Mouse (Mus musculus) MEL (cell line): ENCODE measurements at regions not wholly inside any gene's neighbourhood (a gene's known extent, or its start where the extent isn't known, plus 50 kb on each side); places are given as distances from the start of the nearest gene placed in this dataset.

Source experiments
- DNase-seq: peaks from one replicate; pipeline ENCODE4 v3.0.0; 2011; ENCODE audit warnings: low read depth, low spot score
- H3K27ac ChIP-seq: 2 replicates; pipeline ENCODE4 v1.5.1; 2012; ENCODE audit warnings: low read depth, mild to moderate bottlenecking, control low read depth, low read length, moderate library complexity; ENCODE audit not compliant: control insufficient read depth
- H3K27me3 ChIP-seq, 2 experiments: fragments of 150-350 bp in 1 of 2; sonication (generic) in 1 of 2; 2 replicates each; pipeline ENCODE4 v1.6.1; 2012; ENCODE audit warnings: low read length in 2 of 2, mild to moderate bottlenecking in 2 of 2, improper control_type of control experiment in 1 of 2, moderate library complexity in 1 of 2; ENCODE audit not compliant: insufficient read depth in 2 of 2, control insufficient read depth in 1 of 2
- H3K36me3 ChIP-seq, 2 experiments: 2 replicates each; pipeline ENCODE4 v1.6.1; 2012 to 2014; ENCODE audit warnings: low read length in 2 of 2, improper control_type of control experiment in 1 of 2, inconsistent platforms in 1 of 2, mild to moderate bottlenecking in 1 of 2; ENCODE audit not compliant: insufficient read depth in 2 of 2, control insufficient read depth in 1 of 2
- H3K4me1 ChIP-seq, 2 experiments: fragments of 150-350 bp in 1 of 2; sonication (generic) in 1 of 2; 2 replicates each; pipeline ENCODE4 v1.6.1; 2012; ENCODE audit warnings: low read length in 2 of 2, improper control_type of control experiment in 1 of 2, mild to moderate bottlenecking in 1 of 2; ENCODE audit not compliant: insufficient read depth in 2 of 2, control insufficient read depth in 1 of 2
- H3K4me3 ChIP-seq, 2 experiments: fragments of 150-350 bp in 1 of 2; sonication (generic) in 1 of 2; 2 replicates each; pipeline ENCODE4 v1.5.1; 2012; ENCODE audit warnings: low read depth in 2 of 2, low read length in 2 of 2, mild to moderate bottlenecking in 2 of 2, moderate library complexity in 2 of 2, control low read depth in 1 of 2, improper control_type of control experiment in 1 of 2; ENCODE audit not compliant: control insufficient read depth in 1 of 2, insufficient read depth in 1 of 2
- H3K79me2 ChIP-seq: 2 replicates; pipeline ENCODE4 v1.6.1; 2012; ENCODE audit warnings: mild to moderate bottlenecking, low read length, moderate library complexity; ENCODE audit not compliant: control insufficient read depth, poor library complexity, insufficient read depth
- H3K9ac ChIP-seq: 2 replicates; pipeline ENCODE4 v1.6.1; 2012; ENCODE audit warnings: low read depth, mild to moderate bottlenecking, control low read depth, low read length, moderate library complexity; ENCODE audit not compliant: control insufficient read depth, poor library complexity, severe bottlenecking
- H3K9me3 ChIP-seq: fragments of 150-350 bp; sonication (generic); replicated peaks from 2 replicates; pipeline ENCODE4 v1.6.1; 2012; ENCODE audit warnings: mild to moderate bottlenecking, low read length, improper control_type of control experiment, moderate library complexity; ENCODE audit not compliant: insufficient read depth
- BHLHE40 ChIP-seq: IDR thresholded peaks from 2 replicates; pipeline ENCODE4 v1.6.1; 2012; ENCODE audit warnings: low read depth, mild to moderate bottlenecking, inconsistent platforms, low read length, improper control_type of control experiment, borderline replicate concordance
- CHD1 ChIP-seq: IDR thresholded peaks from 2 replicates; pipeline ENCODE4 v1.6.1; 2012; ENCODE audit warnings: low read depth, mild to moderate bottlenecking, inconsistent platforms, low read length, improper control_type of control experiment
- CTCF ChIP-seq, 3 experiments: IDR thresholded peaks in 2 of 3; conservative IDR thresholded peaks in 1 of 3; 2 replicates each; pipeline ENCODE4 v1.5.1; 2011 to 2012; ENCODE audit warnings: low read length in 3 of 3, low read depth in 2 of 3, mild to moderate bottlenecking in 2 of 3, improper control_type of control experiment in 1 of 3, inconsistent platforms in 1 of 3, mixed read lengths in 1 of 3, moderate library complexity in 1 of 3; ENCODE audit not compliant: control insufficient read depth in 1 of 3, insufficient read depth in 1 of 3, poor library complexity in 1 of 3, severe bottlenecking in 1 of 3
- E2F4 ChIP-seq: IDR thresholded peaks from 2 replicates; pipeline ENCODE4 v1.6.1; 2011; ENCODE audit warnings: low read depth, low read length, improper control_type of control experiment, borderline replicate concordance
- ELF1 ChIP-seq: IDR thresholded peaks from 2 replicates; pipeline ENCODE4 v1.6.1; 2014; ENCODE audit warnings: low read depth, mild to moderate bottlenecking, inconsistent platforms, low read length, improper control_type of control experiment, moderate library complexity
- HCFC1 ChIP-seq: IDR thresholded peaks from 2 replicates; pipeline ENCODE4 v1.6.1; 2012; ENCODE audit warnings: low read depth, mild to moderate bottlenecking, inconsistent platforms, low read length, improper control_type of control experiment, moderate library complexity
- KAT2A ChIP-seq: conservative IDR thresholded peaks from 2 replicates; pipeline ENCODE4 v1.6.1; 2012; ENCODE audit warnings: low read depth, low read length, improper control_type of control experiment, inconsistent platforms
- MAX ChIP-seq: IDR thresholded peaks from 2 replicates; pipeline ENCODE4 v1.6.1; 2011; ENCODE audit warnings: low read length, improper control_type of control experiment
- MAZ ChIP-seq: IDR thresholded peaks from 2 replicates; pipeline ENCODE4 v1.6.1; 2012; ENCODE audit warnings: low read depth, mild to moderate bottlenecking, inconsistent platforms, low read length, improper control_type of control experiment
- MEF2A ChIP-seq: IDR thresholded peaks from 2 replicates; pipeline ENCODE4 v1.6.1; 2014; ENCODE audit warnings: low read depth, mild to moderate bottlenecking, inconsistent platforms, low read length, improper control_type of control experiment; ENCODE audit not compliant: poor library complexity, insufficient replicate concordance, severe bottlenecking; ENCODE audit errors: extremely low read depth
- MYB ChIP-seq: IDR thresholded peaks from 2 replicates; pipeline ENCODE4 v1.6.1; 2011; ENCODE audit warnings: mild to moderate bottlenecking, low read depth, low read length, improper control_type of control experiment
- NRF1 ChIP-seq: IDR thresholded peaks from 2 replicates; pipeline ENCODE4 v1.6.1; 2014; ENCODE audit warnings: low read depth, mild to moderate bottlenecking, inconsistent platforms, low read length, improper control_type of control experiment, moderate library complexity; ENCODE audit not compliant: poor library complexity, insufficient read depth, severe bottlenecking
- POLR2AphosphoS2 ChIP-seq: IDR thresholded peaks from 2 replicates; pipeline ENCODE4 v1.6.1; 2011; ENCODE audit warnings: low read length, improper control_type of control experiment
- POLR2AphosphoS5 ChIP-seq: IDR thresholded peaks from 2 replicates; pipeline ENCODE4 v1.6.1; 2012; ENCODE audit warnings: low read depth, borderline replicate concordance, mild to moderate bottlenecking, inconsistent platforms, low read length, moderate library complexity, mixed read lengths
- RAD21 ChIP-seq: IDR thresholded peaks from 2 replicates; pipeline ENCODE4 v1.6.1; 2011; ENCODE audit warnings: mild to moderate bottlenecking, low read depth, low read length, improper control_type of control experiment
- SIN3A ChIP-seq: IDR thresholded peaks from 2 replicates; pipeline ENCODE4 v1.6.1; 2012; ENCODE audit warnings: low read length, improper control_type of control experiment, inconsistent platforms
- SMC3 ChIP-seq: IDR thresholded peaks from 2 replicates; pipeline ENCODE4 v1.6.1; 2011; ENCODE audit warnings: low read depth, low read length, improper control_type of control experiment
- TBP ChIP-seq: IDR thresholded peaks from 2 replicates; pipeline ENCODE4 v1.8.0; 2011; ENCODE audit warnings: low read depth, low read length, improper control_type of control experiment
- TCF12 ChIP-seq: IDR thresholded peaks from 2 replicates; pipeline ENCODE4 v1.6.1; 2014; ENCODE audit warnings: low read depth, mild to moderate bottlenecking, inconsistent platforms, low read length, improper control_type of control experiment, moderate library complexity
- USF1 ChIP-seq: IDR thresholded peaks from 2 replicates; pipeline ENCODE4 v1.6.1; 2014; ENCODE audit warnings: low read depth, mild to moderate bottlenecking, inconsistent platforms, low read length, improper control_type of control experiment, moderate library complexity
- USF2 ChIP-seq, 2 experiments: IDR thresholded peaks; 2 replicates each; pipeline ENCODE4 v1.6.1; 2011 to 2012; ENCODE audit warnings: improper control_type of control experiment in 2 of 2, low read length in 2 of 2, borderline replicate concordance in 1 of 2, inconsistent platforms in 1 of 2, low read depth in 1 of 2, mild to moderate bottlenecking in 1 of 2; ENCODE audit not compliant: insufficient read depth in 1 of 2
- ZKSCAN1 ChIP-seq: IDR thresholded peaks from 2 replicates; pipeline ENCODE4 v1.6.1; 2012; ENCODE audit warnings: low read depth, mild to moderate bottlenecking, inconsistent platforms, low read length, improper control_type of control experiment, moderate library complexity
- ZNF384 ChIP-seq: IDR thresholded peaks from 2 replicates; pipeline ENCODE4 v1.6.1; 2012; ENCODE audit warnings: low read depth, mild to moderate bottlenecking, inconsistent platforms, low read length, improper control_type of control experiment

GRCm38 (mm10) chr13:102031416-102031815 is 263.4 kb upstream of the Pik3r1 start:
- H3K9ac ChIP-seq, result no peak overlapping the region
- H3K27me3 ChIP-seq, result no peaks in the 10 kb centered on the region; a peak in 1 of 4 replicates
- no peaks in the 10 kb centered on the region for H3K36me3 ChIP-seq
- H3K4me1 ChIP-seq, result no peaks in the 10 kb centered on the region
- no peak overlapping the region for H3K27ac ChIP-seq
- H3K79me2 ChIP-seq, result no peaks in the 10 kb centered on the region
- TF ChIP-seq USF2 (IDR thresholded peaks at IDR 0.05; ENCODE audit: borderline replicate concordance in 1 of 2, insufficient read depth in 1 of 2, low read depth in 1 of 2, low read length in 2 of 2) (no peak), TBP (no peak), CTCF (IDR thresholded peaks at IDR 0.05 in 2 of 3, conservative IDR thresholded peaks at IDR 0.05 in 1 of 3; ENCODE audit: control insufficient read depth in 1 of 3, insufficient read depth in 1 of 3, low read depth in 2 of 3, low read length in 3 of 3, poor library complexity in 1 of 3, severe bottlenecking in 1 of 3) (no peak), E2F4 (no peak), RAD21 (no peak), NRF1 (no peak), HCFC1 (no peak), ELF1 (no peak), ZKSCAN1 (no peak), MYB (no peak), BHLHE40 (no peak), POLR2AphosphoS5 (no peak), USF1 (no peak), SMC3 (no peak), MAX (no peak), CHD1 (no peak), TCF12 (no peak), MAZ (no peak)
- TF ChIP-seq, all 39 proteins: peak for 0
- H3K4me3 ChIP-seq, result no peak overlapping the region
- DNase-seq, result no peak
- no peaks in the 10 kb centered on the region for H3K9me3 ChIP-seq

- DNase-seq, result no peak
- TF ChIP-seq BHLHE40 (no peak), MEF2A (no peak), SMC3 (no peak), SIN3A (no peak), E2F4 (no peak), MYB (no peak), ZNF384 (no peak), MAX (no peak), KAT2A (no peak), POLR2AphosphoS2 (no peak)
Measured at GRCm38 (mm10) chr13:102034484-102034883, 266.5 kb upstream of the Pik3r1 start.

More at GRCm38 (mm10) chr13:102034484-102034883, 266.5 kb upstream of the Pik3r1 start:
- Histone ChIP-seq H3K9ac (no peak overlapping the region), H3K79me2 (no peaks in the 10 kb centered on the region), H3K9me3 (no peaks in the 10 kb centered on the region), H3K27me3 (no peaks in the 10 kb centered on the region; a peak in 1 of 4 replicates), H3K27ac (no peak overlapping the region), H3K4me3 (no peak overlapping the region), H3K36me3 (no peaks in the 10 kb centered on the region), H3K4me1 (no peaks in the 10 kb centered on the region)
